Mouse (Mus musculus) liver, embryonic 14.5 days (tissue): ENCODE data around the gene Mrpl14.

Source experiments
- CTCF ChIP-seq: IDR thresholded peaks from 2 replicates; pipeline ENCODE4 v1.5.1; 2016; ENCODE audit warnings: antibody characterized with exemption, low read depth, control low read depth
- EP300 ChIP-seq: IDR thresholded peaks from 2 replicates; pipeline ENCODE4 v1.6.1; 2016; ENCODE audit warnings: antibody characterized with exemption, low read depth

GRCm38 (mm10) chr17:45671821-45672220, 14.3 kb upstream of the Mrpl14 start:
- TF ChIP-seq CTCF (peak; percentile 55; the same call in 1 of the 2 replicates), EP300 (no peak)
